42 mouse cellular contexts compared by ENCODE assay signal in the genomic region with DNA sequence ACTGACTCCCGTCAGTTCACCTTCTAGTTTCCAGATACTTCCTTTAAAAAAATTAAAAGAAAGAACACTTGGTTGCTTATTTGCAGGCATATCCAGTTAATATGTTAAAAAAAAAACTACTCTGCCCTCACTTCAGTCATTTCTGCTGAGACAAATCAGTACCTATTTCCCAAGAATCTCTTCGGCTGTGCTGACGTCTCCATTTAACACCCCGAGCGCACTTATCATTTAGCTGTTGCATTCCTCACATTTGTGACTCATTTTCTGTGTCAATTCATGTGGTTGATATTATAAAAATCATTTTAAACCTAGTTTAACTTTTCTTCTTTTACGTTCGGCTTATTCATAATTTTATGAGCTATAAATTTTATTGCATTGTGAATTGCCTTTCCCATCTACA. TPM values are rescaled to one million over a fixed set of nuclear protein-coding genes. Genes with fewer than 3 reads are reported as not detected.
"Had no signal": no experiment of that assay in that cellular context is flagged by ENCODE, and none has a peak within 500 bp of the region (broad histone marks: within the 10 kb centered on the region; RNA-seq: fewer than 3 reads in every experiment).

No protein-coding gene starts in this region.

- H3K4me2 ChIP-seq: limb, embryonic 12.5 days; limb, embryonic 13.5 days; limb, embryonic 15.5 days; liver, embryonic 11.5 days; liver, embryonic 12.5 days; liver, embryonic 13.5 days; liver, embryonic 15.5 days; lung, embryonic 14.5 days; lung, embryonic 15.5 days; midbrain, embryonic 11.5 days; midbrain, embryonic 12.5 days; midbrain, embryonic 13.5 days; midbrain, embryonic 15.5 days; neural tube, embryonic 12.5 days had no signal

- DNase-seq: left cerebral cortex, postnatal 4 days; liver; liver, embryonic 13.5 days; liver, postnatal 0 days; lung, adult 18-20 months; lung, adult 2 months; lung, embryonic 14.5 days; lung, postnatal 10 days; lung, postnatal 14 days; lung, postnatal 36 days; lung, postnatal 4 days; midbrain, embryonic 14.5 days had no signal

- H3K9ac ChIP-seq: limb, embryonic 12.5 days; limb, embryonic 13.5 days; limb, embryonic 15.5 days; liver, embryonic 12.5 days; liver, embryonic 13.5 days; liver, embryonic 14.5 days; liver, embryonic 15.5 days; liver, postnatal 0 days; lung, embryonic 14.5 days; lung, embryonic 15.5 days; midbrain, embryonic 12.5 days; midbrain, embryonic 13.5 days; midbrain, embryonic 15.5 days; neural tube, embryonic 12.5 days had no signal

- H3K4me3 ChIP-seq: limb, embryonic 10.5 days; limb, embryonic 12.5 days; limb, embryonic 13.5 days; limb, embryonic 15.5 days; liver, embryonic 12.5 days; liver, embryonic 13.5 days; liver, embryonic 15.5 days; lung, embryonic 15.5 days; megakaryocyte, embryonic 14.5 days; midbrain, embryonic 10.5 days; midbrain, embryonic 12.5 days; midbrain, embryonic 13.5 days; midbrain, embryonic 15.5 days; myocyte; neural tube, embryonic 12.5 days had no signal

- H3K27ac ChIP-seq: limb, embryonic 10.5 days; limb, embryonic 12.5 days; limb, embryonic 13.5 days; limb, embryonic 15.5 days; liver, embryonic 12.5 days; liver, embryonic 13.5 days; liver, embryonic 14.5 days; liver, embryonic 15.5 days; lung, embryonic 15.5 days; macrophage; midbrain, embryonic 10.5 days; midbrain, embryonic 12.5 days; midbrain, embryonic 13.5 days; midbrain, embryonic 15.5 days; neural tube, embryonic 12.5 days had no signal

- H3K4me1 ChIP-seq: limb, embryonic 10.5 days; limb, embryonic 12.5 days; limb, embryonic 13.5 days; limb, embryonic 15.5 days; liver, embryonic 12.5 days; liver, embryonic 13.5 days; liver, embryonic 15.5 days; lung, embryonic 15.5 days; megakaryocyte, embryonic 14.5 days; midbrain, embryonic 10.5 days; midbrain, embryonic 12.5 days; midbrain, embryonic 13.5 days; midbrain, embryonic 15.5 days; neural tube, embryonic 12.5 days had no signal

- H3K36me3 ChIP-seq: limb, embryonic 10.5 days; limb, embryonic 12.5 days; limb, embryonic 13.5 days; limb, embryonic 15.5 days; liver, embryonic 12.5 days; liver, embryonic 13.5 days; liver, embryonic 15.5 days; lung, embryonic 15.5 days; midbrain, embryonic 10.5 days; midbrain, embryonic 12.5 days; midbrain, embryonic 13.5 days; midbrain, embryonic 15.5 days; neural tube, embryonic 12.5 days had no signal

- ATAC-seq: liver, embryonic 12.5 days; liver, postnatal 0 days; lung, postnatal 0 days; midbrain, embryonic 13.5 days; midbrain, embryonic 15.5 days; midbrain, embryonic 16.5 days had no signal

- H3K27me3 ChIP-seq: limb, embryonic 12.5 days; limb, embryonic 13.5 days; limb, embryonic 15.5 days; liver, embryonic 12.5 days; liver, embryonic 13.5 days; liver, embryonic 15.5 days; lung, embryonic 15.5 days; megakaryocyte, embryonic 14.5 days; midbrain, embryonic 12.5 days; midbrain, embryonic 13.5 days; midbrain, embryonic 15.5 days; neural tube, embryonic 12.5 days had no signal

- H3K9me3 ChIP-seq: limb, embryonic 10.5 days; limb, embryonic 12.5 days; limb, embryonic 13.5 days; limb, embryonic 15.5 days; liver, embryonic 12.5 days; liver, embryonic 13.5 days; liver, embryonic 15.5 days; lung, embryonic 15.5 days; midbrain, embryonic 10.5 days; midbrain, embryonic 12.5 days; midbrain, embryonic 13.5 days; midbrain, embryonic 15.5 days; neural tube, embryonic 12.5 days had no signal

RNA-seq across cellular contexts. Expression of a gene that starts 12.7 kb away (rescaled TPM):
- total RNA-seq: left cerebral cortex, postnatal 10 days; left cerebral cortex, postnatal 36 days; left cerebral cortex, postnatal 4 days; megakaryocyte progenitor cell, adult 5-6 weeks; megakaryocyte, adult 5-6 weeks; megakaryocyte-erythroid progenitor cell, adult 5-6 weeks; monocyte, adult 5-6 weeks had no signal
- polyA plus RNA-seq: limb, embryonic 10.5 days; limb, embryonic 11.5 days; limb, embryonic 12.5 days; limb, embryonic 13.5 days; limb, embryonic 15.5 days; liver, embryonic 11.5 days; liver, embryonic 12.5 days; liver, embryonic 13.5 days; liver, embryonic 14.5 days; liver, embryonic 15.5 days; liver, embryonic 16.5 days; liver, postnatal 0 days; lung, embryonic 14.5 days; lung, embryonic 15.5 days; lung, embryonic 16.5 days; lung, postnatal 0 days; macrophage; midbrain, embryonic 10.5 days; midbrain, embryonic 11.5 days; midbrain, embryonic 12.5 days; midbrain, embryonic 13.5 days; midbrain, embryonic 15.5 days; myocyte; neural tube, embryonic 11.5 days had no signal
